Mouse (Mus musculus) kidney, embryonic 14.5 days (tissue): ENCODE data around the gene Atxn2l. TPM values are rescaled to one million over a fixed set of nuclear protein-coding genes. Genes with fewer than 3 reads are reported as not detected.
"Not testable (repeated sequence)": the region's sequence is repeated elsewhere in the genome, so short reads cannot be mapped to it uniquely, and the experiment has no call there.

Source experiments
- ATAC-seq: fragments of 200-750 bp; cut with Nextera tagmentation; 2 replicates; pipeline ENCODE4 v1.8.0; 2017; ENCODE audit warnings: moderate number of reproducible peaks, mild to moderate bottlenecking, moderate TSS enrichment, moderate library complexity; ENCODE audit not compliant: low FRiP score, low TSS enrichment
- H3K27ac ChIP-seq: fragments of 300-500 bp; sonication (generic); 2 replicates; pipeline ENCODE4 v1.5.1; 2014; ENCODE audit warnings: low read depth, mild to moderate bottlenecking, low read length, moderate library complexity, mixed read lengths
- H3K27me3 ChIP-seq: fragments of 300-500 bp; sonication (generic); 2 replicates; pipeline ENCODE4 v1.6.1; 2014; ENCODE audit warnings: mild to moderate bottlenecking, low read length; ENCODE audit not compliant: control insufficient read depth, insufficient read depth
- H3K36me3 ChIP-seq: fragments of 300-500 bp; sonication (generic); 2 replicates; pipeline ENCODE4 v1.6.1; 2014; ENCODE audit warnings: low read length, mixed read lengths; ENCODE audit not compliant: control insufficient read depth, insufficient read depth
- H3K4me1 ChIP-seq: fragments of 300-500 bp; sonication (generic); 2 replicates; pipeline ENCODE4 v1.6.1; 2014; ENCODE audit warnings: low read length, mixed read lengths; ENCODE audit not compliant: control insufficient read depth, insufficient read depth
- H3K4me2 ChIP-seq: fragments of 300-500 bp; sonication (generic); replicated peaks from 2 replicates; pipeline ENCODE4 v1.6.1; 2014; ENCODE audit warnings: low read depth, mild to moderate bottlenecking, low read length
- H3K4me3 ChIP-seq: fragments of 300-500 bp; sonication (generic); 2 replicates; pipeline ENCODE4 v1.5.1; 2014; ENCODE audit warnings: mild to moderate bottlenecking, low read length
- H3K9ac ChIP-seq: fragments of 300-500 bp; sonication (generic); 2 replicates; pipeline ENCODE4 v1.6.1; 2014; ENCODE audit warnings: low read depth, mild to moderate bottlenecking, low read length, moderate library complexity
- H3K9me3 ChIP-seq: fragments of 300-500 bp; sonication (generic); 2 replicates; pipeline ENCODE4 v1.6.1; 2016; ENCODE audit warnings: low read length; ENCODE audit not compliant: control insufficient read depth
- WGBS: fragments of 180-500 bp; shearing (Covaris S2); extraction: QIAGEN DNeasy Blood & Tissue Kit; methylation state at CpG from one replicate; pipeline ENCODE4 v1.1.7; 2014; 5-methylcytosine and 5-hydroxymethylcytosine counted together
- polyA plus RNA-seq: library from polyadenylated mRNA; unstranded; fragments of >200 nt; fragmentation: Nextera tagmentation; extraction: Ambion mirVana; gene quantifications from 2 replicates; pipeline ENCODE4 v1.2.1, GENCODE M21; 2014

The Atxn2l gene
- polyA plus RNA-seq, 1 experiment from 2014 or later = 59.7 TPM

GRCm38 (mm10) chr7:126497966-126498365, 5.3 kb downstream of the Atxn2l start:
- Histone ChIP-seq H3K27me3 (no peaks in the 10 kb centered on the region), H3K9ac (no peak overlapping the region), H3K36me3 (peaks cover 84% of the 10 kb centered on the region), H3K4me2 (no peak overlapping the region), H3K27ac (no peak overlapping the region), H3K4me3 (no peak overlapping the region), H3K4me1 (no peaks in the 10 kb centered on the region; the same call in 1 of the 2 replicates), H3K9me3 (no peaks in the 10 kb centered on the region)
- no peak for ATAC-seq
- WGBS = 92% methylated on average over 12 of the region's 12 CpGs

GRCm38 (mm10) chr7:126496475-126496874, 6.8 kb downstream of the Atxn2l start:
- H3K9ac ChIP-seq = no peak overlapping the region
- H3K36me3 ChIP-seq = peaks cover 98% of the 10 kb centered on the region
- H3K27ac ChIP-seq = no peak overlapping the region
- no peak for ATAC-seq
- H3K27me3 ChIP-seq = no peaks in the 10 kb centered on the region
- no peaks in the 10 kb centered on the region for H3K9me3 ChIP-seq
- no peak overlapping the region for H3K4me3 ChIP-seq
- H3K4me1 ChIP-seq = no peaks in the 10 kb centered on the region; the same call in 1 of the 2 replicates
- 90% methylated on average over 5 of the region's 5 CpGs for WGBS
- no peak overlapping the region for H3K4me2 ChIP-seq

- Histone ChIP-seq H3K9me3 (no peaks in the 10 kb centered on the region), H3K4me1 (no peaks in the 10 kb centered on the region), H3K36me3 (peaks cover 97% of the 10 kb centered on the region), H3K27ac (no peak overlapping the region), H3K9ac (no peak overlapping the region), H3K27me3 (no peaks in the 10 kb centered on the region), H3K4me3 (no peak overlapping the region), H3K4me2 (no peak overlapping the region)
- 83% methylated on average over 6 of the region's 6 CpGs for WGBS
- ATAC-seq = no peak
Measured at GRCm38 (mm10) chr7:126494120-126494519, 9.1 kb downstream of the Atxn2l start.

DNA sequence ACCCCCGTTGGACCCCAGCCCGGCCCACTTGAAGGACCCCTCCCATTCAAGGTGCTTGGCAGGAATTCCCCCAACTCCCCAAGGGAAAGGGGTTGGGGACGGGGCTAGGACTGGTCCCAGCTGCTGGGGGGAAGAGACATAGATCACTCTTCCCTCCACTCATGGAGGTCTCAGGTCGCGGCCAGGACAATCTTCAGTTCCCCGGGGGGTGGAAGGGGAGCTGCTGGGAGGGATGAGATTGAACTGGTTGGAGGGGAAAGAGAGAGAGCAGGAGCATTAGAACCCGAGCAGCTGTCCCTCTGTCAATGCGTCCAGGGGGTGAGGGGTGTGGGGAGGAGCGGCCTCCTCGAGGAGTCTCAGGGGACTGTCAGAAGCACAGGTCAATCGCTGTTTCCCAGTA, 11.3 kb downstream of the Atxn2l start:
- Histone ChIP-seq H3K27me3 (no peaks in the 10 kb centered on the region), H3K9ac (no peak overlapping the region), H3K4me2 (no peak overlapping the region), H3K4me1 (0 out of 2 replicates have a peak, but pooled peaks cover 3% of the 10 kb centered on the region), H3K9me3 (no peaks in the 10 kb centered on the region), H3K4me3 (no peak overlapping the region), H3K27ac (no peak overlapping the region), H3K36me3 (peaks cover 83% of the 10 kb centered on the region)
- ATAC-seq = no peak
- 46% methylated on average over 10 of the region's 11 CpGs for WGBS

- H3K9ac ChIP-seq = no peak overlapping the region
- peaks cover 74% of the 10 kb centered on the region for H3K36me3 ChIP-seq
- H3K27ac ChIP-seq = no peak overlapping the region
- H3K27me3 ChIP-seq = no peaks in the 10 kb centered on the region
- 83% methylated on average over 1 of the region's 1 CpGs for WGBS
- H3K9me3 ChIP-seq = no peaks in the 10 kb centered on the region
- H3K4me1 ChIP-seq = 0 out of 2 replicates have a peak, but pooled peaks cover 3% of the 10 kb centered on the region
- ATAC-seq = no peak
- H3K4me3 ChIP-seq = no peak overlapping the region
- no peak overlapping the region for H3K4me2 ChIP-seq
Measured at GRCm38 (mm10) chr7:126491005-126491404, 12.2 kb downstream of the Atxn2l start.

- H3K27me3 ChIP-seq, H3K4me1 ChIP-seq, ATAC-seq, H3K9me3 ChIP-seq, H3K27ac ChIP-seq: not testable (repeated sequence)
- Histone ChIP-seq H3K9ac (peak overlapping the region; percentile 66), H3K4me2 (peak overlapping the region; percentile 92), H3K4me3 (peak overlapping the region; percentile 58), H3K36me3 (peaks cover 42% of the 10 kb centered on the region)
- 17% methylated on average over 19 of the region's 25 CpGs for WGBS
Measured at GRCm38 (mm10) chr7:126487617-126488385, 15.4 kb downstream of the Atxn2l start.

GRCm38 (mm10) chr7:126487052-126487483, 16.2 kb downstream of the Atxn2l start, which contains the start of gene Tufm:
TSS of gene Tufm (plus strand) at chr7:126487361.
- H3K4me3 ChIP-seq = peak within 1 kb of the TSS; percentile 58
- peak within 1 kb of the TSS; percentile 44; the same call in 1 of the 2 replicates for H3K27ac ChIP-seq

DNA sequence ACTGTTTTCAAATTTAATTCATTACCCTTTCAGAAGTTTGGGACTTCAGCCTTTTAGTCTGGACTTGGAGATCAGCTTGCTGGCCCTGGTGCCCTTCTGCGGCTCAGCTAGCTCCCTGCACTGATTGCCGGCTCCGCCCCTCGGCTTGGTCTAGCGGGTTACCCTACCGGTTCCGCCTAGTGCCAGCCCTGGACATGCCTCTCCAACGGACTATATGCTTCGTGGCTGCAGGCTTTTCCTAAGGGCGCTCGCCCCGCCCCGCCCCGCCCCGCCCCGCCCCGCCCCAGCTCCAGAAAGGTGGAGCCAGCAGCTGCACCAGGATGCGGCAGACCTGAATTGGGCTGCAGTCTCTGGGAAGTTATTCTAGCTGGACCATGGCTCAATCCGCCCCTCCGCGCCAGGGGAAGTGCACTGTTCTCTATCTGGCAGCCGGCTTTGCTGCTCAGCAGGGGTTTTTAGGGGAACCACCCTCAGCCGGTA, 20.8 kb downstream of the Atxn2l start:
- Histone ChIP-seq H3K27me3 (no peaks in the 10 kb centered on the region), H3K4me3 (peak overlapping the region; percentile 32), H3K9me3 (no peaks in the 10 kb centered on the region), H3K4me1 (0 out of 2 replicates have a peak, but pooled peaks cover 3% of the 10 kb centered on the region), H3K27ac (peak overlapping the region; percentile 55; the same call in 1 of the 2 replicates), H3K4me2 (peak overlapping the region; percentile 51), H3K36me3 (no peaks in the 10 kb centered on the region), H3K9ac (peak overlapping the region; percentile 58)
- peak; percentile 89 for ATAC-seq
- under 1% methylated on average over 23 of the region's 23 CpGs for WGBS

More at GRCm38 (mm10) chr7:126487052-126487483, 16.2 kb downstream of the Atxn2l start, which contains the start of gene Tufm:
- under 1% methylated on average over 32 of the region's 32 CpGs for WGBS
- ATAC-seq = peak; percentile 93
- peak within 1 kb of the TSS; percentile 66 for H3K9ac ChIP-seq
- H3K9me3 ChIP-seq = no peaks in the 10 kb centered on the region
- 0 out of 2 replicates have a peak, but pooled peaks cover 5% of the 10 kb centered on the region for H3K4me1 ChIP-seq
- peaks cover 34% of the 10 kb centered on the region for H3K36me3 ChIP-seq
- H3K27me3 ChIP-seq = no peaks in the 10 kb centered on the region
- peak within 1 kb of the TSS; percentile 92 for H3K4me2 ChIP-seq

- 0 out of 2 replicates have a peak, but pooled peaks cover 3% of the 10 kb centered on the region for H3K4me1 ChIP-seq
- no peaks in the 10 kb centered on the region for H3K27me3 ChIP-seq
- H3K36me3 ChIP-seq = no peaks in the 10 kb centered on the region
- no peak for ATAC-seq
- no peak overlapping the region for H3K4me3 ChIP-seq
- no peak overlapping the region for H3K4me2 ChIP-seq
- H3K9ac ChIP-seq = no peak overlapping the region
- WGBS = 24% methylated on average over 5 of the region's 5 CpGs
- no peaks in the 10 kb centered on the region for H3K9me3 ChIP-seq
- H3K27ac ChIP-seq = no peak overlapping the region
Measured at GRCm38 (mm10) chr7:126481699-126482098, 21.5 kb downstream of the Atxn2l start.
